Mouse (Mus musculus): Measurements from ENCODE around the gene Ciao1. TPM values are rescaled to one million over a fixed set of nuclear protein-coding genes. Genes with fewer than 3 reads are reported as not detected.

Ciao1 gene
- polyA plus RNA-seq, 1 experiment from 2014 or later = 49.7 TPM

- H3K4me3 ChIP-seq = peak within 1 kb of the TSS; percentile 97
- peaks cover 33% of the 10 kb centered on the region for H3K4me1 ChIP-seq
- peaks cover 12% of the 10 kb centered on the region for H3K36me3 ChIP-seq
- H3K4me2 ChIP-seq = peak within 1 kb of the TSS; percentile 85
- peak within 1 kb of the TSS; percentile 95 for H3K9ac ChIP-seq
- WGBS (ENCODE audit: insufficient replicate concordance) = under 1% methylated on average over 49 of the region's 49 CpGs
- H3K9me3 ChIP-seq (replicated peaks) = no peaks in the 10 kb centered on the region
- H3K27me3 ChIP-seq (replicated peaks) = no peaks in the 10 kb centered on the region
- peak within 1 kb of the TSS; percentile 96 for H3K27ac ChIP-seq
- peak; percentile 97 for ATAC-seq
These were observed 22.1 kb upstream of the Ciao1 start, which contains the start of gene Stard7 for GRCm38 (mm10) chr2:127269491-127270299. Gene Stard7, plus strand, starts transcription at chr2:127270218.

GRCm38 (mm10) chr2:127267854-127268253 lies 20.2 kb upstream of the Ciao1 start:
- H3K9me3 ChIP-seq (replicated peaks) = no peaks in the 10 kb centered on the region
- no peaks in the 10 kb centered on the region for H3K27me3 ChIP-seq (replicated peaks)
- no peak overlapping the region for H3K4me2 ChIP-seq
- no peak for ATAC-seq
- peaks cover 6% of the 10 kb centered on the region for H3K36me3 ChIP-seq
- no peak overlapping the region for H3K27ac ChIP-seq
- peaks cover 25% of the 10 kb centered on the region for H3K4me1 ChIP-seq
- WGBS (ENCODE audit: insufficient replicate concordance) = 64% methylated on average over 4 of the region's 4 CpGs
- H3K9ac ChIP-seq = no peak overlapping the region
- H3K4me3 ChIP-seq = no peak overlapping the region

- Histone ChIP-seq H3K9me3 (replicated peaks) (no peaks in the 10 kb centered on the region), H3K27ac (no peak overlapping the region), H3K4me3 (no peak overlapping the region), H3K36me3 (peaks cover 25% of the 10 kb centered on the region), H3K4me2 (no peak overlapping the region), H3K9ac (no peak overlapping the region), H3K4me1 (peaks cover 9% of the 10 kb centered on the region), H3K27me3 (replicated peaks) (no peaks in the 10 kb centered on the region)
- no peak for ATAC-seq
These were observed 14.9 kb upstream of the Ciao1 start for GRCm38 (mm10) chr2:127262480-127262879.

- H3K4me3 ChIP-seq = no peak overlapping the region
- H3K27ac ChIP-seq = no peak overlapping the region
- no peak overlapping the region for H3K9ac ChIP-seq
- WGBS (ENCODE audit: insufficient replicate concordance) = 80% methylated on average over 5 of the region's 5 CpGs
- H3K4me2 ChIP-seq = no peak overlapping the region
- H3K4me1 ChIP-seq = peaks cover 7% of the 10 kb centered on the region
- H3K36me3 ChIP-seq = peaks cover 40% of the 10 kb centered on the region
- no peaks in the 10 kb centered on the region for H3K9me3 ChIP-seq (replicated peaks)
- ATAC-seq = no peak
- H3K27me3 ChIP-seq (replicated peaks) = no peaks in the 10 kb centered on the region
These were observed 11.7 kb upstream of the Ciao1 start for GRCm38 (mm10) chr2:127259340-127259739.

- Histone ChIP-seq H3K9ac (no peak overlapping the region), H3K4me3 (no peak overlapping the region), H3K27me3 (replicated peaks) (no peaks in the 10 kb centered on the region), H3K4me1 (peaks cover 16% of the 10 kb centered on the region), H3K36me3 (peaks cover 48% of the 10 kb centered on the region), H3K4me2 (no peak overlapping the region), H3K27ac (no peak overlapping the region), H3K9me3 (replicated peaks) (no peaks in the 10 kb centered on the region)
- ATAC-seq = no peak
- 79% methylated on average over 6 of the region's 6 CpGs for WGBS (ENCODE audit: insufficient replicate concordance)
These were observed 7.7 kb upstream of the Ciao1 start for GRCm38 (mm10) chr2:127255294-127255693.

- no peaks in the 10 kb centered on the region for H3K9me3 ChIP-seq (replicated peaks)
- H3K4me1 ChIP-seq = peaks cover 22% of the 10 kb centered on the region
- H3K36me3 ChIP-seq = peaks cover 48% of the 10 kb centered on the region
- no peak for ATAC-seq
- H3K27me3 ChIP-seq (replicated peaks) = no peaks in the 10 kb centered on the region
- no peak overlapping the region for H3K9ac ChIP-seq
- no peak overlapping the region for H3K27ac ChIP-seq
- 79% methylated on average over 3 of the region's 3 CpGs for WGBS (ENCODE audit: insufficient replicate concordance)
- H3K4me2 ChIP-seq = no peak overlapping the region
- no peak overlapping the region for H3K4me3 ChIP-seq
These were observed 7.1 kb upstream of the Ciao1 start for GRCm38 (mm10) chr2:127254604-127255134.

- Histone ChIP-seq H3K27me3 (replicated peaks) (no peaks in the 10 kb centered on the region), H3K4me1 (peaks cover 34% of the 10 kb centered on the region), H3K4me3 (no peak overlapping the region), H3K9ac (no peak overlapping the region), H3K4me2 (no peak overlapping the region), H3K9me3 (replicated peaks) (no peaks in the 10 kb centered on the region), H3K36me3 (peaks cover 30% of the 10 kb centered on the region), H3K27ac (no peak overlapping the region)
- no peak for ATAC-seq
- WGBS (ENCODE audit: insufficient replicate concordance) = 81% methylated on average over 5 of the region's 5 CpGs
These were observed 5.2 kb upstream of the Ciao1 start for GRCm38 (mm10) chr2:127252787-127253186.

GRCm38 (mm10) chr2:127251880-127252527 lies 4.4 kb upstream of the Ciao1 start:
- WGBS (ENCODE audit: insufficient replicate concordance) = 66% methylated on average over 3 of the region's 3 CpGs
- no peak for ATAC-seq
- no peaks in the 10 kb centered on the region for H3K9me3 ChIP-seq (replicated peaks)
- no peak overlapping the region for H3K27ac ChIP-seq
- no peak overlapping the region for H3K4me2 ChIP-seq
- no peaks in the 10 kb centered on the region for H3K27me3 ChIP-seq (replicated peaks)
- peaks cover 34% of the 10 kb centered on the region for H3K4me1 ChIP-seq
- no peak overlapping the region for H3K4me3 ChIP-seq
- peaks cover 22% of the 10 kb centered on the region for H3K36me3 ChIP-seq
- no peak overlapping the region; the same call in 1 of the 2 replicates for H3K9ac ChIP-seq

- Histone ChIP-seq H3K4me3 (no peak overlapping the region), H3K36me3 (peaks cover 16% of the 10 kb centered on the region), H3K9ac (no peak overlapping the region), H3K27ac (no peak overlapping the region), H3K27me3 (replicated peaks) (no peaks in the 10 kb centered on the region), H3K9me3 (replicated peaks) (no peaks in the 10 kb centered on the region), H3K4me1 (peaks cover 40% of the 10 kb centered on the region), H3K4me2 (no peak overlapping the region)
- WGBS (ENCODE audit: insufficient replicate concordance) = 74% methylated on average over 3 of the region's 3 CpGs
- ATAC-seq = no peak
These were observed 3.8 kb upstream of the Ciao1 start for GRCm38 (mm10) chr2:127251457-127251856.

GRCm38 (mm10) chr2:127250291-127251008 lies 2.8 kb upstream of the Ciao1 start:
- no peaks in the 10 kb centered on the region for H3K27me3 ChIP-seq (replicated peaks)
- H3K4me2 ChIP-seq = peak overlapping the region; percentile 20
- peaks cover 50% of the 10 kb centered on the region for H3K4me1 ChIP-seq
- H3K9me3 ChIP-seq (replicated peaks) = no peaks in the 10 kb centered on the region
- no peak overlapping the region for H3K4me3 ChIP-seq
- H3K27ac ChIP-seq = peak overlapping the region; percentile 55; the same call in 1 of the 2 replicates
- ATAC-seq = no peak
- peak overlapping the region; percentile 10; the same call in 1 of the 2 replicates for H3K9ac ChIP-seq
- 62% methylated on average over 9 of the region's 9 CpGs for whole genome bisulfite sequencing (ENCODE audit: insufficient replicate concordance)
- H3K36me3 ChIP-seq = peaks cover 21% of the 10 kb centered on the region

GRCm38 (mm10) chr2:127248334-127249004 lies 853 bp upstream of the Ciao1 start:
- ATAC-seq = peak; percentile 50
- Histone ChIP-seq H3K9me3 (replicated peaks) (no peaks in the 10 kb centered on the region), H3K9ac (peak overlapping the region; percentile 84), H3K36me3 (peaks cover 39% of the 10 kb centered on the region), H3K4me1 (peaks cover 51% of the 10 kb centered on the region), H3K4me3 (peak overlapping the region; percentile 74), H3K27me3 (replicated peaks) (no peaks in the 10 kb centered on the region), H3K27ac (peak overlapping the region; percentile 89), H3K4me2 (peak overlapping the region; percentile 92)
- WGBS (ENCODE audit: insufficient replicate concordance) = under 1% methylated on average over 39 of the region's 39 CpGs
